27 mouse cellular contexts compared by ENCODE assay signal in the genomic region with DNA sequence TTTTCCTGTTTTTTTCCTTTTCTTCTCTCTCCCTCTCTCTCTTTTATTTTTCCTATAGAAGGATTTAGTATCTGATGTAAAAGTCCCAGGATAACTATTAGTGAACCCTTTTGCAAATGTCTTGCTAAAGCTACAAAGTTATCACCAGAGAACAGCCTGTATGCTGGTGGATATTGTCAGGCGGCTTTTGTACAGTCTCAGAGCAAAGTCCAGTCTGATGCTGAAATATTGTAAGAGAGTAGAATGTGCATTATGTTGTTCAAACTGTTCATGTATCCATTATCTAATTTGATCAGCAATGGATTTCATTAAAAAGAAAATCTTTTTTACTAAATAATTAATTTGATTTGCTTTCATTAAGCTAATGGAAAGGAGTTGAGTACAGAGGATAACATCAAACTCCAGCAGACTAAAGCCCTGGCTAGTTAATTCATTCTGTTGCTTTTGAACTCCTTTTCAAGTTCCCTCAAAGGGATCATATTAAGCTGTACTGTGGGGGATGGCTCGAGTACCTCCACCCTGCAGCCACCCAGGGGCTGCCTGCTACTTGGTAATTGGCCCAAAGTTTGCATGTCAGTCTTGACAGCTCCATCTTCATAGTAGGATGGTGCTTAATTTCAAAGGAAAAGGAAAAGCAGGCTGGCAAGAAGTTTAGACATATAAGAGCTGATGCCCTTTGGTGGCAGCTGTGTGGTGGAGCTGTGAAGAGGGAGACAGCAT.
DNase-seq lines count a peak whose midpoint lies in the region; ATAC-seq and TF ChIP-seq lines count a peak whose summit lies in the region.
"Had no signal": no experiment of that assay in that cellular context is flagged by ENCODE, and none has a peak within 500 bp of the region (broad histone marks: within the 10 kb centered on the region; RNA-seq: fewer than 3 reads in every experiment).

No protein-coding gene starts in this region.

- H3K27me3 ChIP-seq in forebrain, embryonic 13.5 days: no peaks in the 10 kb centered on the region
- H3K27me3 ChIP-seq in forebrain, embryonic 15.5 days: no peaks in the 10 kb centered on the region
- no peaks in the 10 kb centered on the region for H3K27me3 ChIP-seq in midbrain, embryonic 11.5 days (ENCODE audit: control insufficient read depth, insufficient read depth, low read length)
- H3K27me3 ChIP-seq in midbrain, embryonic 10.5 days (ENCODE audit: low read depth, poor library complexity, severe bottlenecking): no peaks in the 10 kb centered on the region
- no peaks in the 10 kb centered on the region for H3K27me3 ChIP-seq in midbrain, embryonic 12.5 days
- no peaks in the 10 kb centered on the region for H3K27me3 ChIP-seq in midbrain, postnatal 0 days (ENCODE audit: insufficient read depth, low read length)
- H3K27me3 ChIP-seq: embryonic facial prominence, embryonic 13.5 days; heart, embryonic 15.5 days; hindbrain, embryonic 12.5 days; limb, embryonic 13.5 days; liver, embryonic 12.5 days; megakaryocyte, embryonic 14.5 days had no signal

- no peak overlapping the region for H3K27ac ChIP-seq in forebrain, embryonic 13.5 days
- H3K27ac ChIP-seq in forebrain, embryonic 15.5 days (replicated peaks): no peak overlapping the region
- H3K27ac ChIP-seq in midbrain, embryonic 11.5 days (ENCODE audit: low read depth, low read length): no peak overlapping the region
- H3K27ac ChIP-seq in midbrain, embryonic 10.5 days (replicated peaks): no peak overlapping the region
- H3K27ac ChIP-seq in midbrain, embryonic 12.5 days (replicated peaks): no peak overlapping the region
- no peak overlapping the region for H3K27ac ChIP-seq in midbrain, postnatal 0 days (ENCODE audit: low read depth, low read length)
- H3K27ac ChIP-seq: embryonic facial prominence, embryonic 13.5 days; heart, embryonic 10.5 days; heart, embryonic 15.5 days; hindbrain, embryonic 12.5 days; limb, embryonic 13.5 days; liver, embryonic 12.5 days; stomach, postnatal 0 days had no signal

- 27% methylated on average over 2 of the region's 2 CpGs for WGBS in forebrain, embryonic 13.5 days
- WGBS in forebrain, embryonic 15.5 days: 24% methylated on average over 2 of the region's 2 CpGs
- WGBS in midbrain, embryonic 11.5 days: 45% methylated on average over 2 of the region's 2 CpGs
- 53% methylated on average over 2 of the region's 2 CpGs for WGBS in midbrain, embryonic 10.5 days
- 37% methylated on average over 2 of the region's 2 CpGs for WGBS in midbrain, embryonic 12.5 days
- 37% methylated on average over 2 of the region's 2 CpGs for WGBS in midbrain, postnatal 0 days

- peaks cover 5% of the 10 kb centered on the region for H3K4me1 ChIP-seq in forebrain, embryonic 13.5 days
- no peaks in the 10 kb centered on the region for H3K4me1 ChIP-seq in forebrain, embryonic 15.5 days
- peaks cover 2% of the 10 kb centered on the region; the same call in 1 of the 2 replicates for H3K4me1 ChIP-seq in midbrain, embryonic 11.5 days (ENCODE audit: control insufficient read depth, insufficient read depth, low read length)
- H3K4me1 ChIP-seq in midbrain, embryonic 10.5 days: peaks cover 6% of the 10 kb centered on the region
- 0 out of 2 replicates have a peak, but pooled peaks cover 4% of the 10 kb centered on the region for H3K4me1 ChIP-seq in midbrain, embryonic 12.5 days
- no peaks in the 10 kb centered on the region for H3K4me1 ChIP-seq in midbrain, postnatal 0 days (ENCODE audit: insufficient read depth, low read length)
- H3K4me1 ChIP-seq: embryonic facial prominence, embryonic 13.5 days; heart, embryonic 10.5 days; heart, embryonic 15.5 days; limb, embryonic 13.5 days; liver, embryonic 12.5 days; megakaryocyte, embryonic 14.5 days had no signal

- H3K9ac ChIP-seq in forebrain, embryonic 13.5 days: no peak overlapping the region
- no peak overlapping the region for H3K9ac ChIP-seq in forebrain, embryonic 15.5 days (replicated peaks)
- no peak overlapping the region for H3K9ac ChIP-seq in midbrain, embryonic 11.5 days (ENCODE audit: low read length)
- H3K9ac ChIP-seq in midbrain, embryonic 12.5 days (replicated peaks): no peak overlapping the region
- no peak overlapping the region for H3K9ac ChIP-seq in midbrain, postnatal 0 days (replicated peaks; ENCODE audit: low read length, poor library complexity, severe bottlenecking)
- H3K9ac ChIP-seq: embryonic facial prominence, embryonic 13.5 days; heart, embryonic 15.5 days; hindbrain, embryonic 12.5 days; limb, embryonic 13.5 days; liver, embryonic 12.5 days; liver, postnatal 0 days had no signal

- DNase-seq in midbrain, embryonic 11.5 days (ENCODE audit: low spot score, missing footprints): no peak
- DNase-seq in midbrain, embryonic 10.5 days (ENCODE audit: low spot score): no peak
- no peak for DNase-seq in midbrain, postnatal 0 days (ENCODE audit: low spot score)
- no peak for DNase-seq in kidney, adult 8-10 months
- DNase-seq: adrenal gland, postnatal 14 days; cerebellum, adult 18-20 months; cerebellum, postnatal 10 days; gastrocnemius, postnatal 10 days; kidney, adult 18-20 months; kidney, postnatal 4 days; liver, postnatal 0 days; lung, postnatal 4 days; right cerebral cortex, postnatal 4 days; thymus, adult 18-20 months; thymus, postnatal 25 days had no signal

- no peak overlapping the region for H3K4me3 ChIP-seq in forebrain, embryonic 13.5 days
- no peak overlapping the region for H3K4me3 ChIP-seq in forebrain, embryonic 15.5 days
- no peak overlapping the region for H3K4me3 ChIP-seq in midbrain, embryonic 11.5 days (ENCODE audit: low read depth, low read length)
- no peak overlapping the region for H3K4me3 ChIP-seq in midbrain, embryonic 10.5 days
- no peak overlapping the region for H3K4me3 ChIP-seq in midbrain, embryonic 12.5 days
- H3K4me3 ChIP-seq in midbrain, postnatal 0 days (ENCODE audit: low read depth, low read length): no peak overlapping the region
- H3K4me3 ChIP-seq: embryonic facial prominence, embryonic 13.5 days; heart, embryonic 10.5 days; heart, embryonic 15.5 days; hindbrain, embryonic 12.5 days; limb, embryonic 13.5 days; liver, embryonic 12.5 days; megakaryocyte, embryonic 14.5 days had no signal

- H3K36me3 ChIP-seq in forebrain, embryonic 13.5 days (ENCODE audit: poor library complexity, severe bottlenecking): no peaks in the 10 kb centered on the region
- no peaks in the 10 kb centered on the region for H3K36me3 ChIP-seq in forebrain, embryonic 15.5 days
- H3K36me3 ChIP-seq in midbrain, embryonic 11.5 days (ENCODE audit: control insufficient read depth, insufficient read depth, low read length): no peaks in the 10 kb centered on the region
- no peaks in the 10 kb centered on the region for H3K36me3 ChIP-seq in midbrain, embryonic 10.5 days
- H3K36me3 ChIP-seq in midbrain, embryonic 12.5 days: no peaks in the 10 kb centered on the region
- no peaks in the 10 kb centered on the region for H3K36me3 ChIP-seq in midbrain, postnatal 0 days (ENCODE audit: insufficient read depth, low read length)
- H3K36me3 ChIP-seq: embryonic facial prominence, embryonic 13.5 days; heart, embryonic 10.5 days; heart, embryonic 15.5 days; hindbrain, embryonic 12.5 days; limb, embryonic 13.5 days; liver, embryonic 12.5 days had no signal

- no peaks in the 10 kb centered on the region for H3K9me3 ChIP-seq in forebrain, embryonic 13.5 days (replicated peaks)
- H3K9me3 ChIP-seq in forebrain, embryonic 15.5 days: no peaks in the 10 kb centered on the region
- H3K9me3 ChIP-seq in midbrain, embryonic 11.5 days (ENCODE audit: control insufficient read depth, low read length): no peaks in the 10 kb centered on the region
- no peaks in the 10 kb centered on the region for H3K9me3 ChIP-seq in midbrain, embryonic 10.5 days (replicated peaks)
- no peaks in the 10 kb centered on the region for H3K9me3 ChIP-seq in midbrain, embryonic 12.5 days
- H3K9me3 ChIP-seq in midbrain, postnatal 0 days (ENCODE audit: low read length): no peaks in the 10 kb centered on the region
- H3K9me3 ChIP-seq: embryonic facial prominence, embryonic 13.5 days; heart, embryonic 10.5 days; heart, embryonic 15.5 days; hindbrain, embryonic 12.5 days; limb, embryonic 13.5 days; liver, embryonic 12.5 days; megakaryocyte, embryonic 14.5 days had no signal

- 0 out of 2 replicates have a peak, but pooled peaks have one; percentile 58 for ATAC-seq in forebrain, embryonic 13.5 days
- no peak for ATAC-seq in forebrain, embryonic 15.5 days (replicated peaks)
- ATAC-seq in midbrain, embryonic 11.5 days (ENCODE audit: low FRiP score): 0 out of 2 replicates have a peak, but pooled peaks have one; percentile 44
- ATAC-seq in midbrain, embryonic 12.5 days (ENCODE audit: low FRiP score, low read depth): peak; percentile 74
- peak; percentile 41; the same call in 1 of the 2 replicates for ATAC-seq in midbrain, postnatal 0 days (ENCODE audit: low FRiP score)
- ATAC-seq: CD4-positive, CD25-positive, alpha-beta regulatory T cell, adult 4 months; liver, embryonic 12.5 days; liver, postnatal 0 days had no signal

- no peak for TF ChIP-seq CTCF in midbrain, postnatal 0 days (IDR thresholded peaks at IDR 0.05)

- H3K4me2 ChIP-seq in forebrain, embryonic 13.5 days: no peak overlapping the region
- H3K4me2 ChIP-seq in forebrain, embryonic 15.5 days (replicated peaks): no peak overlapping the region
- H3K4me2 ChIP-seq in midbrain, embryonic 11.5 days: no peak overlapping the region
- H3K4me2 ChIP-seq in midbrain, embryonic 12.5 days (replicated peaks): no peak overlapping the region
- H3K4me2 ChIP-seq in midbrain, postnatal 0 days (ENCODE audit: low read depth, low read length, poor library complexity, severe bottlenecking): no peak overlapping the region
- H3K4me2 ChIP-seq: embryonic facial prominence, embryonic 13.5 days; heart, embryonic 15.5 days; hindbrain, embryonic 12.5 days; limb, embryonic 13.5 days; liver, embryonic 12.5 days had no signal
